In genomic region chr14:54244183-54244582, GRCm38 (mm10) we compare ENCODE assay signal across 14 mouse cellular contexts. TPM values are rescaled to one million over a fixed set of nuclear protein-coding genes. Genes with fewer than 3 reads are reported as not detected.
DNase-seq lines count a peak whose midpoint lies in the region; ATAC-seq lines count a peak whose summit lies in the region.
"Had no signal": no experiment of that assay in that cellular context is flagged by ENCODE, and none has a peak within 500 bp of the region (broad histone marks: within the 10 kb centered on the region; RNA-seq: fewer than 3 reads in every experiment).

No protein-coding gene starts in this region.

- no peak for ATAC-seq in heart, embryonic 14.5 days (ENCODE audit: insufficient number of reproducible peaks, insufficient read depth, low FRiP score, low read depth)
- peak; percentile 73 for ATAC-seq in hindbrain, embryonic 12.5 days (ENCODE audit: low FRiP score)
- ATAC-seq in midbrain, embryonic 14.5 days (ENCODE audit: low FRiP score, low TSS enrichment): no peak; the same call in 1 of the 2 replicates

- WGBS in heart, embryonic 14.5 days: 53% methylated on average over 3 of the region's 3 CpGs
- 59% methylated on average over 3 of the region's 3 CpGs for WGBS in hindbrain, embryonic 12.5 days
- WGBS in midbrain, embryonic 14.5 days: 34% methylated on average over 3 of the region's 3 CpGs

- H3K4me3 ChIP-seq in heart, embryonic 14.5 days (ENCODE audit: control insufficient read depth in 1 of 2, insufficient read depth in 1 of 2, low read depth in 1 of 2, low read length in 2 of 2): no peak overlapping the region
- H3K4me3 ChIP-seq in hindbrain, embryonic 12.5 days: no peak overlapping the region
- no peak overlapping the region for H3K4me3 ChIP-seq in midbrain, embryonic 14.5 days (replicated peaks; ENCODE audit: low read depth, low read length)

- peak overlapping the region; percentile 17 to 63; a peak in 2 of 4 replicates for H3K27ac ChIP-seq in heart, embryonic 14.5 days (replicated peaks in 1 of 2; ENCODE audit: control insufficient read depth in 1 of 2, insufficient read depth in 1 of 2, low read depth in 2 of 2, low read length in 2 of 2)
- H3K27ac ChIP-seq in hindbrain, embryonic 12.5 days: peak overlapping the region; percentile 67
- peak overlapping the region; percentile 55; the same call in 1 of the 2 replicates for H3K27ac ChIP-seq in midbrain, embryonic 14.5 days (replicated peaks; ENCODE audit: low read depth, low read length)

- no peak for DNase-seq in heart, postnatal 25 days (ENCODE audit: low spot score)
- peak; percentile 52 for DNase-seq in MN1 (ENCODE audit: low spot score)
- peak; percentile 66 for DNase-seq in midbrain, embryonic 14.5 days
- no peak for DNase-seq in cerebellum, adult 18-20 months
- DNase-seq in right cerebral cortex, postnatal 4 days: no peak
- DNase-seq: cerebellum, adult 2 months; gastrocnemius, postnatal 14 days; left cerebral cortex, postnatal 4 days; thymus, adult 2 months had no signal

- intact Hi-C loops in heart, postnatal 25 days (cut with DNase I): no loop called here

- H3K9ac ChIP-seq in heart, embryonic 14.5 days (ENCODE audit: low read length): no peak overlapping the region; the same call in 1 of the 2 replicates
- H3K9ac ChIP-seq in hindbrain, embryonic 12.5 days: no peak overlapping the region
- peak overlapping the region; percentile 26; the same call in 1 of the 2 replicates for H3K9ac ChIP-seq in midbrain, embryonic 14.5 days (replicated peaks; ENCODE audit: low read length)

- no peak overlapping the region for H3K4me2 ChIP-seq in heart, embryonic 14.5 days (ENCODE audit: low read length)
- H3K4me2 ChIP-seq in hindbrain, embryonic 12.5 days (replicated peaks): no peak overlapping the region
- H3K4me2 ChIP-seq in midbrain, embryonic 14.5 days (ENCODE audit: low read length): no peak overlapping the region

- H3K4me1 ChIP-seq in heart, embryonic 14.5 days (ENCODE audit: control insufficient read depth in 2 of 2, insufficient read depth in 2 of 2, low read length in 2 of 2): peaks cover 3 to 7% of the 10 kb centered on the region in 2 experiments; a peak in 1 of 4 replicates
- H3K4me1 ChIP-seq in hindbrain, embryonic 12.5 days: peaks cover 10% of the 10 kb centered on the region; the same call in 1 of the 2 replicates
- H3K4me1 ChIP-seq in midbrain, embryonic 14.5 days (ENCODE audit: control insufficient read depth, insufficient read depth, low read length): 0 out of 2 replicates have a peak, but pooled peaks cover 2% of the 10 kb centered on the region

- no peaks in the 10 kb centered on the region for H3K27me3 ChIP-seq in heart, embryonic 14.5 days (ENCODE audit: control insufficient read depth, insufficient read depth, low read length)
- H3K27me3 ChIP-seq in hindbrain, embryonic 12.5 days: no peaks in the 10 kb centered on the region
- no peaks in the 10 kb centered on the region for H3K27me3 ChIP-seq in midbrain, embryonic 14.5 days (ENCODE audit: control insufficient read depth, insufficient read depth, low read length)

- H3K9me3 ChIP-seq in heart, embryonic 14.5 days (ENCODE audit: control insufficient read depth, low read length): no peaks in the 10 kb centered on the region
- H3K9me3 ChIP-seq in hindbrain, embryonic 12.5 days (replicated peaks): no peaks in the 10 kb centered on the region
- H3K9me3 ChIP-seq in midbrain, embryonic 14.5 days (ENCODE audit: control insufficient read depth, low read length): no peaks in the 10 kb centered on the region

- H3K36me3 ChIP-seq in heart, embryonic 14.5 days (ENCODE audit: control insufficient read depth, insufficient read depth, low read length): peaks cover 77% of the 10 kb centered on the region
- H3K36me3 ChIP-seq in hindbrain, embryonic 12.5 days: peaks cover 36% of the 10 kb centered on the region
- H3K36me3 ChIP-seq in midbrain, embryonic 14.5 days (ENCODE audit: control insufficient read depth, insufficient read depth, low read length): peaks cover 40% of the 10 kb centered on the region

RNA-seq across cellular contexts. Expression of gene Dad1, which starts 9.7 kb away (rescaled TPM):
- 400 and 442 TPM in 2 replicates for polyA plus RNA-seq in heart, embryonic 14.5 days (2014; fragmentation: Nextera tagmentation; extraction: Ambion mirVana)
- total RNA-seq in heart, postnatal 25 days (2021): 100 to 1,000 TPM; 103 to 112 TPM
- 238 and 259 TPM in 2 replicates for polyA plus RNA-seq in hindbrain, embryonic 12.5 days (2016; fragmentation: Nextera tagmentation; extraction: Ambion mirVana)
- polyA plus RNA-seq in midbrain, embryonic 14.5 days (2014; fragmentation: Nextera tagmentation; extraction: Ambion mirVana): 338 and 385 TPM in 2 replicates

RNA-seq across cellular contexts. Expression of gene Abhd4, which starts 9.8 kb away (rescaled TPM):
- 118 and 121 TPM in 2 replicates for polyA plus RNA-seq in heart, embryonic 14.5 days (2014; fragmentation: Nextera tagmentation; extraction: Ambion mirVana)
- total RNA-seq in heart, postnatal 25 days (2021): 10 to 100 TPM; 44.6 to 44.8 TPM
- 44.0 and 47.7 TPM in 2 replicates for polyA plus RNA-seq in hindbrain, embryonic 12.5 days (2016; fragmentation: Nextera tagmentation; extraction: Ambion mirVana)
- 46.6 and 48.0 TPM in 2 replicates for polyA plus RNA-seq in midbrain, embryonic 14.5 days (2014; fragmentation: Nextera tagmentation; extraction: Ambion mirVana)

RNA-seq across cellular contexts. Expression of gene Olfr49, which starts 40.6 kb away (rescaled TPM):
- polyA plus RNA-seq in heart, embryonic 14.5 days (2014; fragmentation: Nextera tagmentation; extraction: Ambion mirVana): 0.12 TPM in 1 of 2 replicates, not detected in the other
- not detected for total RNA-seq in heart, postnatal 25 days (2021)
- polyA plus RNA-seq in hindbrain, embryonic 12.5 days (2016; fragmentation: Nextera tagmentation; extraction: Ambion mirVana): not detected in 2 replicates
- not detected in 2 replicates for polyA plus RNA-seq in midbrain, embryonic 14.5 days (2014; fragmentation: Nextera tagmentation; extraction: Ambion mirVana)
- total RNA-seq: gastrocnemius, postnatal 14 days; layer of hippocampus, adult 18-20 months; left cerebral cortex, postnatal 4 days had no signal
- polyA plus RNA-seq: cerebellum, adult 2 months; lung, embryonic 16.5 days; small intestine, adult 2 months; thymus, adult 2 months had no signal

Comparison
In these comparisons a context has a peak if more than half of its experiments do, and no peak if none do; other contexts are left out.
1. DNase-seq: peak in MN1 (single experiment) and midbrain, embryonic 14.5 days (single experiment); none in heart, postnatal 25 days (single experiment), cerebellum, adult 18-20 months (0 of 2) and right cerebral cortex, postnatal 4 days (single experiment).
2. Peak in every context shown above with its lines, with median percentiles within 50 percentile points of each other: H3K27ac ChIP-seq.